Mouse (Mus musculus) liver, embryonic 11.5 days (tissue): ENCODE results near the gene Erc2. TPM values are rescaled to one million over a fixed set of nuclear protein-coding genes. Genes with fewer than 3 reads are reported as not detected.

Experiments
- ATAC-seq: fragments of 200-750 bp; cut with Nextera tagmentation; replicated peaks from 2 replicates; pipeline ENCODE4 v1.8.0; 2017; ENCODE audit warnings: moderate number of reproducible peaks, mild to moderate bottlenecking, moderate TSS enrichment, moderate library complexity; ENCODE audit not compliant: low FRiP score
- DNase-seq: peaks from one replicate; pipeline ENCODE4 v3.0.0-alpha.2; 2017; ENCODE audit warnings: low spot score
- H3K27ac ChIP-seq: fragments of 300-500 bp; sonication (generic); 2 replicates; pipeline ENCODE4 v1.5.1; 2014; ENCODE audit warnings: mild to moderate bottlenecking, low read depth, low read length, control low read depth
- H3K27me3 ChIP-seq: fragments of 300-500 bp; sonication (generic); replicated peaks from 2 replicates; pipeline ENCODE4 v1.6.1; 2014; ENCODE audit warnings: low read length, mixed read lengths; ENCODE audit not compliant: control insufficient read depth, insufficient read depth
- H3K36me3 ChIP-seq: fragments of 300-500 bp; sonication (generic); 2 replicates; pipeline ENCODE4 v1.6.1; 2014; ENCODE audit warnings: mild to moderate bottlenecking, low read length, moderate library complexity, mixed read lengths; ENCODE audit not compliant: control insufficient read depth, insufficient read depth
- H3K4me1 ChIP-seq: fragments of 300-500 bp; sonication (generic); replicated peaks from 2 replicates; pipeline ENCODE4 v1.6.1; 2014; ENCODE audit warnings: low read length, mixed read lengths; ENCODE audit not compliant: control insufficient read depth, insufficient read depth
- H3K4me2 ChIP-seq: fragments of 300-500 bp; sonication (generic); 2 replicates; pipeline ENCODE4 v1.6.1; 2014; ENCODE audit warnings: mild to moderate bottlenecking, control low read depth, moderate library complexity
- H3K4me3 ChIP-seq: fragments of 300-500 bp; sonication (generic); 2 replicates; pipeline ENCODE4 v1.5.1; 2014; ENCODE audit warnings: low read depth, low read length, control low read depth
- H3K9ac ChIP-seq: fragments of 300-500 bp; sonication (generic); 2 replicates; pipeline ENCODE4 v1.6.1; 2014; ENCODE audit warnings: low read depth, low read length, control low read depth
- H3K9me3 ChIP-seq: fragments of 300-500 bp; sonication (generic); 2 replicates; pipeline ENCODE4 v1.6.1; 2016; ENCODE audit warnings: low read length, inconsistent platforms, mixed read lengths; ENCODE audit not compliant: control insufficient read depth
- WGBS: fragments of 180-500 bp; shearing (Covaris S2); extraction: QIAGEN DNeasy Blood & Tissue Kit; methylation state at CpG from one replicate; pipeline ENCODE4 v1.1.7; 2014; 5-methylcytosine and 5-hydroxymethylcytosine counted together
- polyA plus RNA-seq: library from polyadenylated mRNA; unstranded; fragments of >200 nt; fragmentation: Nextera tagmentation; extraction: Ambion mirVana; gene quantifications from 2 replicates; pipeline ENCODE4 v1.2.1, GENCODE M21; 2014

The Erc2 gene
- polyA plus RNA-seq, 1 experiment from 2014 or later, result 1.6 TPM

GRCm38 (mm10) chr14:28069826-28070225 is 447.6 kb downstream of the Erc2 start:
- Histone ChIP-seq H3K27ac (no peak overlapping the region), H3K27me3 (no peaks in the 10 kb centered on the region), H3K4me1 (no peaks in the 10 kb centered on the region), H3K9me3 (no peaks in the 10 kb centered on the region), H3K36me3 (no peaks in the 10 kb centered on the region), H3K9ac (no peak overlapping the region), H3K4me2 (no peak overlapping the region), H3K4me3 (no peak overlapping the region)
- no peak for ATAC-seq
- 86% methylated on average over 2 of the region's 2 CpGs for WGBS
- no peak for DNase-seq

DNA sequence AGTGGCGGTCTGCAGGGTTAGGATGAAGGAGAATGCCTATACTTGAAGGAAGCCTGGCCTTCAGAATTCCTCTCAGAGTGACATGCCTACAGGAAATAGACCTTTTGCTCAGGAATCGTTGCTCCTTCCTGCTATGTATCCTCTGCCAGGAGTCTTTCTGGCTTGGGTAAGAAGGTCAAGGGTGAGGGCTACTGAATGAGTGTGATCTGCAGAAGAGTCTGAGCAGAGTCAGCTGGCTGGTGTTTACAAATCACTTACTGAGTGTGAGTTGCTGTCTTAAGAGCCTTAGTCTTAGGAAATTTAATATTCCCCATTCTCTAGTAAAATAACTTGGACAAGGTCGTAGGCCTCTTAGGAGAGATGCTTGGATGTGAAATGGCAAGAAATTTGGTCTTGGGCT is 450.3 kb downstream of the Erc2 start:
- no peak overlapping the region for H3K9ac ChIP-seq
- no peak for ATAC-seq
- H3K27me3 ChIP-seq, result no peaks in the 10 kb centered on the region
- H3K36me3 ChIP-seq, result no peaks in the 10 kb centered on the region
- H3K4me2 ChIP-seq, result no peak overlapping the region
- 83% methylated on average over 3 of the region's 3 CpGs for WGBS
- H3K27ac ChIP-seq, result no peak overlapping the region
- no peaks in the 10 kb centered on the region for H3K9me3 ChIP-seq
- H3K4me3 ChIP-seq, result no peak overlapping the region
- H3K4me1 ChIP-seq, result no peaks in the 10 kb centered on the region
- DNase-seq, result no peak

GRCm38 (mm10) chr14:28089636-28090443 is 467.6 kb downstream of the Erc2 start:
- ATAC-seq, result no peak

GRCm38 (mm10) chr14:28091367-28091766 is 469.1 kb downstream of the Erc2 start:
- Histone ChIP-seq H3K4me1 (no peaks in the 10 kb centered on the region), H3K36me3 (no peaks in the 10 kb centered on the region), H3K9me3 (no peaks in the 10 kb centered on the region), H3K27ac (no peak overlapping the region), H3K4me3 (no peak overlapping the region), H3K27me3 (no peaks in the 10 kb centered on the region), H3K9ac (no peak overlapping the region), H3K4me2 (no peak overlapping the region)
- ATAC-seq (no peak), DNase-seq (no peak)
- 90% methylated on average over 1 of the region's 1 CpGs for WGBS

More at GRCm38 (mm10) chr14:28089636-28090443, 467.6 kb downstream of the Erc2 start:
- no peak overlapping the region for H3K9ac ChIP-seq
- DNase-seq, result no peak
- H3K36me3 ChIP-seq, result no peaks in the 10 kb centered on the region
- no peak overlapping the region for H3K4me2 ChIP-seq
- H3K4me3 ChIP-seq, result no peak overlapping the region
- H3K27ac ChIP-seq, result no peak overlapping the region
- no peaks in the 10 kb centered on the region for H3K27me3 ChIP-seq
- 57% methylated on average over 8 of the region's 8 CpGs for WGBS
- no peaks in the 10 kb centered on the region for H3K9me3 ChIP-seq
- no peaks in the 10 kb centered on the region for H3K4me1 ChIP-seq

- Histone ChIP-seq H3K36me3 (no peaks in the 10 kb centered on the region), H3K9ac (no peak overlapping the region), H3K27ac (no peak overlapping the region), H3K9me3 (no peaks in the 10 kb centered on the region), H3K4me2 (no peak overlapping the region), H3K4me1 (no peaks in the 10 kb centered on the region), H3K27me3 (no peaks in the 10 kb centered on the region), H3K4me3 (no peak overlapping the region)
- ATAC-seq (no peak), DNase-seq (no peak)
- 54% methylated on average over 4 of the region's 4 CpGs for WGBS
These were observed 471.0 kb downstream of the Erc2 start for GRCm38 (mm10) chr14:28093214-28093613.

DNA sequence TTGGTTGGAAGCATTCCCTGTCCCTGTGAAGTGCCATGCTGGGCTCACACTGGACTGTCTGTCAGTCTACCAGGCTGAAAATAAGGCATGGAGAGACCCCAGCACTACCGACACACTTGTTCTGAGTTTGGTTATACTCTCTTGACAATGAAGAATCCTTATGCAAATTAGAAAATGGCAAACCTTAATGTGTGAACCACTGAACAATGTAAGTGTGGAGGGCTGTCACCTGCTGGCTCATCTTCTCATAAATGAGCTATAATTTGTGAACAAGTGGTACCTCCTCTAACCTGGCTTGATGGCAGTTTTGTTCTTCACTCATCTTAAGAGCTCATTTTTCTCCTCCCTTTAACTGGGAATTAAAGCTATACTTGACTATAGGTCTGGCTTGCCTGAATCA is 471.7 kb downstream of the Erc2 start:
- Histone ChIP-seq H3K4me2 (no peak overlapping the region), H3K27ac (no peak overlapping the region), H3K4me3 (no peak overlapping the region), H3K27me3 (no peaks in the 10 kb centered on the region), H3K4me1 (no peaks in the 10 kb centered on the region), H3K36me3 (no peaks in the 10 kb centered on the region), H3K9ac (no peak overlapping the region), H3K9me3 (no peaks in the 10 kb centered on the region)
- 93% methylated on average over 1 of the region's 1 CpGs for WGBS
- ATAC-seq (no peak), DNase-seq (no peak)

- Histone ChIP-seq H3K4me1 (no peaks in the 10 kb centered on the region), H3K27ac (no peak overlapping the region), H3K9ac (no peak overlapping the region), H3K9me3 (no peaks in the 10 kb centered on the region), H3K36me3 (no peaks in the 10 kb centered on the region), H3K27me3 (no peaks in the 10 kb centered on the region), H3K4me2 (no peak overlapping the region), H3K4me3 (no peak overlapping the region)
- ATAC-seq (no peak), DNase-seq (no peak)
- 80% methylated on average over 5 of the region's 5 CpGs for WGBS
These were observed 476.9 kb downstream of the Erc2 start for GRCm38 (mm10) chr14:28099084-28099483.

DNA sequence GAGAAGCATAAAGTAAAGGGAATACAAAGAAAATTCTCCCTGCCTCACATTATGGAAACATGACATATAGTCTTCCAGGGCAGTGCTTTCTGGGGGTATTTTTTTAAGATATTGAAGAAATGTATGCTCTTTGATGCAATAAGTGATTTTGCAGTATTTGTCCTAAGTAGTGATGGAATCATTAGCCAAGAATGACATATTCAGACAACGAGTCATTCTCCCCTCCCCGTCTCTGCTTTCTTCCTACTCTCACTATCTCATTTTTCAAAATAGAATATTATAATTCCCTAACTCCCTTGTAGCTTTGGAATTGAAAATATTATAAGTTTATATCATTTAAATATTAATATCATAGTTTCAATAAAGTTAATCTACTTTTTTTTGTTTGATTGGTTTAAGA is 490.9 kb downstream of the Erc2 start:
- ATAC-seq, result no peak
- Histone ChIP-seq H3K4me3 (no peak overlapping the region), H3K36me3 (no peaks in the 10 kb centered on the region), H3K4me2 (no peak overlapping the region), H3K9me3 (no peaks in the 10 kb centered on the region), H3K9ac (no peak overlapping the region), H3K4me1 (no peaks in the 10 kb centered on the region), H3K27ac (no peak overlapping the region), H3K27me3 (no peaks in the 10 kb centered on the region)
- no peak for DNase-seq
- 87% methylated on average over 2 of the region's 2 CpGs for WGBS

DNA sequence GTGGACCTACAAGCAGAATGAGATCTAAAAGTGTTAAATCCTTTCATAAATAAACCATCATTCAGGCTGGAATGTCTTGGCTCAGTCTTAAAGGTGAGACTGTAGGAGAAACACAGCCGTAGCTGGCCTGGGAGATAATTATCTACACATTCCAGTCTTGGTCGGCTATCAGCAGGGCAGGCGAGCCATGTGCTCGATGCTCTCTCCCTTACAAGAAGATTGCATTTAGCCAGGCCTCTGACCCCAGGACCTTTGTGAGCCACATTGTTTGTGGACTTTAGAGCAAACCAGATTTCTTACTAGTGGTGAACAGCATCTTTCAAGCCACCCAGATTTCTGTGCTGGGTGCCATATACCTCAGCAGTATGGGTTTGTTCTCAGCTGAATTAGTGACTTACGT is 498.6 kb downstream of the Erc2 start:
- Histone ChIP-seq H3K9ac (no peak overlapping the region), H3K9me3 (no peaks in the 10 kb centered on the region), H3K4me1 (no peaks in the 10 kb centered on the region), H3K27me3 (no peaks in the 10 kb centered on the region), H3K4me2 (no peak overlapping the region), H3K27ac (no peak overlapping the region), H3K36me3 (no peaks in the 10 kb centered on the region), H3K4me3 (no peak overlapping the region)
- no peak for ATAC-seq
- WGBS, result 54% methylated on average over 5 of the region's 5 CpGs
- no peak for DNase-seq
